Mouse (Mus musculus) heart, postnatal 4 days (tissue): ENCODE measurements at regions not wholly inside any gene's neighbourhood (a gene's known extent, or its start where the extent isn't known, plus 50 kb on each side); places are given as distances from the start of the nearest gene placed in this dataset.
"Not testable (repeated sequence)": the region's sequence is repeated elsewhere in the genome, so short reads cannot be mapped to it uniquely, and the experiment has no call there.

Source experiments
- DNase-seq: peaks from one replicate; pipeline ENCODE4 v3.0.0; 2021

DNA sequence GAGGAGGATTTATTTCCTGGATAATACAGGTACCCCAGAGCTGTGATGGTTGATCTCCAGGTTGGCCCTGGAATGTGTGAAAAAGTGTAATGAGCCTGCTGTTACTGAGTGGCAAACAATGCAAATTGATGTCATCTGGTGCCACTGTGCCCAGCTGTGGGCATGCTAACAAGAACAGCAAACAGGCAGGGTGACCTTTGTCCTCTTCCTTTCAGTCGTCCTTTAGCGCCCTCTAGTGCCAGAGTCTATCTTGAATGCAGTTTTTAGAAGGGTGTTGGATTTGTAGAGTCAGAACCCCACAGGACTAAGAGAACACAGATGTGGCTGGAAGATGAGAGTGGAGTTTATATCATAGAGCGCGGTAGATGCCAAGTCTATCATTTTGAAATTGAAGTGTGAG, 164.3 kb downstream of the Sdhaf3 start:
- DNase-seq = peak; percentile 63

DNA sequence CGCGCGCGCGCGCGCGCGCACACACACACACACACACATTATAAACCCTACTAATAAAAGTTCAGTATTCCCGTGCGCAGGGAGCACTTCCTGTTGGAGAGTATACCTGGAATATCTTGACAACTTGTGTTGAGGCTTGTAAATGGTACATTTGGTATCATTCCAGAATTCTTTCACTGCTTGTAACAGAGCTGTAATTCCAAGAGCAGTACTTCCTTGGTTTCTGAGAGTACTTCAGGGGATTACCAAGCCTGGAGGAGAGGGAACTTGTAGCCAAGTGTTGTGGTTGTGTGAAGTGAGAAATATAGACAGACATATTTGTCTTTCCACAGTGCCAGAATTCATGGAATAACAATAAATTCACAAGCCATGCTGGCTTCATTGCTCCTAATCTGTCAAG, 177.2 kb downstream of the Sdhaf3 start:
- no peak for DNase-seq

DNA sequence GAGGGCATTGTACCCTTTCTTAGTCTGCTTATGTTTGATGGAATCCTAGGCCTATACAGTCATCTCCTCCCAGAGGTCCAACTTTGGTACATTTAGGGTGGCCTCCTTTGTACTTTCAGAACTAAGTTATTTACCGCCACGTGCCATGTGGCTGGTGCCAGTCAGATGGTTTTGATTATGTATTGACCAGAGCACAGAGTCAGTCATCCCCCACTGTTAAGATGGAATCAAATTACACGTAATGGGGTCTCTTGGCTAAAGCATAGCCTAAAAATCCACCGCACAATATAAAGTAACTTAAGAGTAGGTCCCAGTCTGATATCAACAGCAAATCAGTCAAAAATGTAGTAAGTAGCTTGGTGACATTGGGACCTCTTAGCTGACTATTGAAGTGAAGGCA, 178.3 kb downstream of the Sdhaf3 start:
- DNase-seq = no peak

DNA sequence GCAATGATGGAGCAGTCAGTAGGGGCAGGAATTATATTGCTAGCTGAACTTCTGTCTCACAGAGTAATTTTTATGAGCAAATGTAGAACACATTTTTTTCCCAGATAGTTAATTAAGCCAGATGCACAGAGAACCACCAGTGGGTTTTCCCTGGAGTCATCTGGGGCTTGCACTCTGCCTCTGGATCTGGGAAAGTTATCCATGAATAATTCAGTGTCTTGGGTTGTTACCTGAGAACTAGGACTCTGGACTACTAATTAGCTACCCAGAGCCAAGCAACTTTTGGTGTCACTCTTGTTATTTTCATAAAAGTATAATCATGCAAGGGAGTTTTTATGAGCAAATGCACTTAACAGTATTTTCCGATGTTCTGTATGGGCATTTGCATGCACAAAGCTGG, 179.1 kb downstream of the Sdhaf3 start:
- DNase-seq = no peak

DNA sequence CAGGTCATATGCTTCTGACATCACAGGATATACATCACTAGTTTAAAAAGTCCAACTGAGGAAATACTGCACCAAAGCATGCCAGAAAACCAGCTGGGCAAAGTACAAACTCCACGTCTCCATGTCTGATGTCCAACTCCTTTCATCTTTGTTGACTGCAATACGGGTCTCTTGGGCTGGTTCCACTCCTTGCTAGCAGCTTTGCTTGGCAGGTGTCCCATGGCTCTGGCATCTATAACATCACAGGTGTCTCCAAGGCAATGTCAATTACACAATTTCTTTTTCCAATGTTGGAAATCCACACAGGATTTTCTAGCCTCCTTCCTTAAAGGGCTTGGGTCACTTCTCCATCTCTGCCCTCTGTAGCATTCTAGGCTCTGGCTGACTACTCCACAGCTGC, 225.9 kb downstream of the Sdhaf3 start:
- no peak for DNase-seq

DNA sequence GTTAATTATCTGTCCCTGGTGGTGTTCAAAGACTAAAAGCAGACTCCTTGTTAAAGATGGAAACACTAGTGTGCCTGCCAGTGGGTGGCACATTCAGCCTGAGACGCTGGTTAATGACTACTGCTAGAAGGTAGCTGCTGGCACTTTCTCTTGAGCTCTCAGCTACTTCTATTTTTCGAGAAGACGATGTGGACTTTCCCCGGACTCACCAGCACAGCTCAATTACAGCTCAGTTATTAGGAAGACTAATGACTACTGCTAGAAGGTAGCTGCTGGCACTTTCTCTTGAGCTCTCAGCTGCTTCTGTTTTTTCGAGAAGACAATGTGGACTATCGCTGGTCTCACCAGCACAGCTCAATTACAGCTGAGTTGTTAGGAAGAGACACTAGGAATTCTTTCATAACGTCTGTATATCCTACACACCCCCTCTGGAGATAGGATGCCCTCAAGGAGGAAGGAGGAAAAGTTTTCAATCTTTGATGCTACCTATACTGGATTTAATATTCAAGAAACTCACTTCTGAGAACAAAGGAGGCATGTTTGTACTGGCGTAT, 243.3 kb downstream of the Sdhaf3 start:
- DNase-seq = no peak

DNA sequence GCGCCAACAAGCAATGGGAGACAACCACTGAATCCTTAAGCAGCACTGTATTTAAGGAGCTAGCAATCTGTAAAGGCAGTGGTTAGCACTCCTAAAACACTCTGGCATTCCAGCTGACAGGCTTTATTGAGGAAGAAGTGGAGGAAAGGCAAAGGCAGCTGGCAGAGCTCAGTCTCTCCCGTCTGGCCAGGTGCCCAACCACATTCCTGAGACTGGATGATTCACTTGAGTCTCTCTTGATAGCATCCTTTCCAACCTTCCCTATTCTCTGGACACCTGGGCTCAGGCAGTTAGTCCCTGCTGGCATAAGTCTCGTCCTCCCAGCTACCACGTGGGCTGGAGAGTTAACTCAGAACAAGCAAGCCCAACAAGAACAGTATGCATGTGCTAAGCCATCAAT, 260.1 kb downstream of the Sdhaf3 start:
- no peak for DNase-seq

DNA sequence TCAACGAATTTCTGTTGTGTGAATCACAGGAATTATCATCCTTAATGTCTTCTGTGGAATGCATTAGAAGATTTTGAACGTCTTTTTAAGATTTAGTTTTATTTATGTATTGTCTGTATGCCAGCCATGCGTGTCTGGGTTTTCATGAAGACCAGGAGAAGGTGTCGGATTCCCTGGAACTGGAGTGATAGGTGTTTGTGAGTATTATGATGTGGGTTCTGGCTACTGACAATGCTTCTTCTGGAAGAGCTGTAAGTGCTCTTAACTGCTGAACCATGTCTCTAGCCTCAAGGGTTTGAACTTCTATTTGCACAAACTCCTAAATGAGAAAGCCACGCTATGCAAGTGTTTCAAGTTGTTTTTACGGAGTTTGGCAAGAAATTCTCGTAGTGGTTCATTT, 296.5 kb downstream of the Sdhaf3 start:
- DNase-seq = no peak

DNA sequence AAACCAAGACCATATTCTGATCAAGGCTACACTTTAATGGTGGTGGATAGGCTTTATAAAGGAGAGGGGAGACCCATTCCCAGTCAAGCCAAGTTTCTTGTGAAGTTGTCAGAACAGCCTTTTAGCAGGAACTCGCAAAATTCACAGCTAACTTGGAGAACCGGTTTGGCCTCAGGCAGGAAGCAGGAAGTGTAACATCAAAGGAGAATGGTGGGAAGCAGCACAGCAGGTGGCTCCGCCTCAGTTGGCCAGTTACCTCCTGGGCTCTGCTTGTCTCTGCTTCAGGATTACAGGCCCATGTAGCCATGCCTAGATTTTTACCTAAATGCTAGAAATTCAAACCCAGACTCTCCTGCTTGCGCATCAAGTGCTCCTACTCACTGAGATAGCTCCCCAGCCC, 277.2 kb upstream of the Tac1 start:
- DNase-seq = no peak

DNA sequence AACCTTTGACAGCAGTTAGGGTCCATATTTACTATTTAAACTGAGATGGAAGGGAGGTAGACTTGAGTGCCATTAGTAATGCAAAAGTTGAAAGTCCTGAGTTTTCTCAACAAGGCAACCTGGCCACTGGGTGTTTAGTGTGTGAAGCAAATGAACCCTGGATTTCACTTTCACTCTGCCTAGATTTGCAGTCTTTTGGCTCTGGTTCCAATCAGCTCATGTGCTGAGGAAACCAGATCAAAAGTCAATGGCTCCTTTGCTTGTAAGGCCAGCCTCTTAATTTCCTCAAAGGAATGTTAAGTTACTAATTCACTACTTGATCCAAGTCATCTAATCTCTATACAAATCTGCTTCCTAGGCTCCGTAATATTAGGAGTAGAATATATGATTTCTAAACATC, 247.7 kb upstream of the Tac1 start:
- no peak for DNase-seq

DNA sequence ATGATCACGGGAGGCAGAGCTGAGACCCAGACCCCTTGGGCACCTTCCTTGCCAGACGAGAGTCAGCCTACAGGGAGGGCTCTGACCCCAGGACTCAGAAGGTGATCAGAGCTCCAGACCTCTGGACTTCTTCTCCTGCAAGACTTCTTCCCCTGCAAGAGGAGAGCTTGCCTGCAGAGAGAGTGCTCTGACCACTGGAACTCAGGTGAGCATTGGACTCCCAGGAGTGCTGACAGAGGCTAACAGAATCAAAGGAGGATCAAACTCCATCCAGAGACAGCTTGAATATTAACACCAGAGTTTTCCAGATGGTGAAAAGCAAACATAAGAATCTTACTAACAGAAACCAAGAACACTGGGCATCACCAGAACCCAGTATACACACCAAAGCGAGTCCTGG, 241.2 kb upstream of the Tac1 start:
- no peak for DNase-seq

DNA sequence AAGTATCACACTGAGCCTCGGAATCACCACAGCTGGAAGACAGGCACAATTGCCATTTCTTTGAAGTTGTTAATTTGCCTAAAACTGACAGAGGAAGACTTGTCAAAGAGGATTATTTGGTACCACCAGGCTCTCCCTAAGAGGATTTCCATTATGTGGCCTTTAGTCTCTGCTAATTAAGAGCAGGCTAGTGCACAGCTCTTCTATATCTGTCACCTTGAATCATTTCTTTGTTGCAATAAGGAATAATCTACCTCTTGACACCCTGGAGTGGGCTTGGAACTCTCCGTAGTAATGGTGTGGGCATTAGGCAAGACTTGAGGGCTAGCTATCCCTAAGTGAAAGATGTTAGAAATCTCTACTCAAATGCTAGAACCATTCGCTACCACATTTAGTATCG, 227.7 kb upstream of the Tac1 start:
- no peak for DNase-seq

DNA sequence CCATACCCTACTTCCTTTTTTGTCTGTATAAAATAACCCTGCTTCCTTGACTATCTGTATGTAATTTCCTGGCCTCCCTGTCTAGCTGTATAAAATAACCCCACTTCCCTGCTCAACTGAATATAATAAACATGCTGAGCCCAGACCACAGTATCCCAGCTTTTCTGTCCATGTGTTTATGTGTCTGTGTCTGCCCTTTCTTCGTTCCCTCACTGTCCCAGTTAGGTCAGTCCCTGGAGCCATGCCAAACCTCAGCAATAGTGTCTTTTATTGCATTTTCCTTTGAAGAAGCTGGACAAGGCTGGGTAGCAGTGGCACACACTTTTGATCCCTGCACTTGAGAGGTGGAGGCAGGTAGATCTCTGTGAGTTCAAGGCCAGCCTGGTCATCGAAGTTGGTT, 198.0 kb upstream of the Tac1 start:
- DNase-seq = peak; percentile 5

DNA sequence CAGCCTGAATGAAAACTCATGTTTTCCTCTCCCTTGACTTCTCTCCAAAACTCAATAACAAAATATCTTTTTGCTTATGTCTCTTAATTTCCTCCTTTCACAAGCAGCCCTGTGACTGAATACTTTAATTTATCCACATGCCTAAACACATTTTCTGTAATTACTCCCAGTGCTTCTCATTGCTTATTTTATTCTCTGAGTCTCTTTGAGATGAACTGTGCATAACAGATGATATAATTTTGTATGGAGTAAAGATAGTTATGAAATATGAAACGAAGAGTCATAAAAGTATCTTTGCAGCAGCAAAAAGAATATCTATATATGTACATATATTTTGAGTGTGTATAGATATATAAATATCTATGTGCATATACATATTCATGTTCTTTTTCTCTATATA, 187.5 kb upstream of the Tac1 start:
- DNase-seq = no peak

DNA sequence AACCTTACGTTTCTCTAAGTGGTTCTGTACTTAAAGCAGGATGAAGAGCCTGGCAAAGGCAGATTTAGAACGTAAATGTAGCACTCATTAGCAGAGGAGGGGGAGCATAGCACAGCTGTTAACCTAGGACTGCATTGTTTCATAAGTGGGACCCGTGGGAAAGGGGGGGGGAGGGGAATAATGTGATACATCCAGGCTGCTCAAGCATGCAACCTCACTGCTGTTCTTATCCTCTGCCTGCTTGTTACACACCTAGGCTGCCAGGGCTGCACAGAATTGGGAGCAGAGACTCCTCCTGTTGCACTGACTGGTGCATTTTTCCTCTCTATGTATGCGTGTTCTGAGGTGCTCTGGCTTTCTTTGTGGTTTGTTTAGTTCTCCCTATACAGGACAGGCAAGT, 180.1 kb upstream of the Tac1 start:
- DNase-seq = no peak

DNA sequence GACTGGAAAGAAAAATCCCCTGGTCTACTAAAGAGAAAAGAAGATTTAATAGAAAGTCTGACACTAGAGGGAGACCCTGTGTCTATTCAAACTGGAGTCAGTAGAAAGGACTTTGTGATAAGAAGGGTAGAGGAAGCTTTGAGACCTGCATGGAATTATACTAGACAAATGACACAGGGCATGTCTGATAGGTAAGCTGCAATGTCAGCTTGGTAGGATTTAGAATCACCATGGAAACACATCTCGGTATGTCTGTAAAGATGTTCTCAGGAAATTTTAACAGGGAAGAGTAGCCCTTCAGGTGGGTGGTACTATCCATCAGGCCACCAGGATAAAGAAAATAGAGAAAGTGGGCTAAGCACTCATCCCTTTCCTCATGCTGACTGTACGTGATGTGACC, 178.8 kb upstream of the Tac1 start:
- no peak for DNase-seq

DNA sequence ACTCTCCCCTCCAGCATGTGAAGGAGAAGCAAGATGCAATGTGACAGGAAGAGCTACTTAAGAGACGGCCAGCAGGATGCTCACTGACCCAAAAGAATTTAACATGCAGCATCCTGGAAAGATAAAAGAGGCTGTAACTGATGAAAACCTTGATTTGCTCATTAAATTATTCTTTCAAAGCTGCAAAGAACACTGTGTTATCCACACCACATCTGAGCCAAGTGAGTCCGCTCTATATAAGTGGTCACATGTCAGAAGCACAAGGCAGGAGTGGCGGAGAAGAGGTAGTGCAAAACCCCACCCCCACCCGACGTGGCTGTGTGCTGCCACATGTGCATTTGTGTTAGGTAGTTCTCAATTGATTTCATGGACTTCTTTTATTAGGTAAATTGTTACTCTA, 176.0 kb upstream of the Tac1 start:
- no peak for DNase-seq

DNA sequence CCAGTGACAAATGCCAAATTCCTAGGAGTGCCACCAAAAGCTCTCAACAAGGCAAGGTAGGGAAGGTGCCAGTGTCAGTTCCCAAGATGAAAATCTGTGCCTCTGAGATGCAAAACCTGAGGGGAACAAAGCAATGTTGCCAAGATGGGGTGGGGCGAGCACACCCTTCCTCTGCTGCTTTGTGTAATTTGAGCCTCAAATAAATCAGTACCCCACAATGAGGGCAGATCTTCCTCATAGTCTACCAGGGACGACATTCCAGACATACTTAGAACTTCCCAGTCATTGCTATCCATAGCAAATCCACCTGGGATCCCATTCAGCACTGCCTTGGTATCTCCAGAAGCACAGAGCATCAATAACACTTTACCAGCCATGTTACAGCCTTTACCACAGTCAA, 129.9 kb upstream of the Tac1 start:
- no peak for DNase-seq

DNA sequence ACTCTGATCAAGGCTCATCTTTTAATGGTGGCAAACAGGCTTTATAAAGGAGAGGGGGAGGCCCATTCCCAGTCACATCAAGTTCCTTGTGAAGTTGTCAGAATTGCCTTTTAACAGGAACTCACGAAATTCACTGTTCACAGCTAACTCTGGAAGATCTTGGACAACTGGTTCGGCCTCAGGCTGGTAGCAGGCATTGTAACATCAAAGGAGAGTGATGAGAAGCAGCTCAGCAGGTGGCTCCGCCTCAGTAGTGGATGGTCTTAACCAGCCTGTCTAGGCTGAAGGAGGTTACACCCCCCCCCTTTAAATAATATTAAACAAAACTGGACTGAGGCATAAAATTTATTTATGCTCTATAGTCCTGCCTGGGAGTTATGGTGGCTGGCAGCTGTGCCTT, 113.0 kb upstream of the Tac1 start:
- DNase-seq = no peak

DNA sequence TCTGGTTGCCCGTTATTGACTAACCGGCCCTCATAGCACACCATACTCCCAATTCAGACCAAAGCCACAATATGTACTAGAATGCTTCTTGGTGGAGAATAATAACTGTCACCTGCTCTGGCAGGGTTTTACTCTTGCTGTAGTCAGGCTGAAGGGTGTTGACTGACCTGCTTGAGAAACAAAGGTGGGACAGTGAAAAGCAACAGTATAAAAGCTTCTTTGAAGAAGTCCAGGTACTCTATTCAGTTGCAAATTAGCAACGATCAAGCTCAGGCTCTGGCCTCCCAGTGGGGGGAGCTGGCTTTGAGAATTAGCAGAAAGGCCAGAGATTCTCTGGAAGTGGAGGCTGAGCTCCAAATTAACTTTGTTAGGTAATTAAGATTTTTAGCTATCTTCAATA, 112.4 kb upstream of the Tac1 start:
- DNase-seq = not testable (repeated sequence)

DNA sequence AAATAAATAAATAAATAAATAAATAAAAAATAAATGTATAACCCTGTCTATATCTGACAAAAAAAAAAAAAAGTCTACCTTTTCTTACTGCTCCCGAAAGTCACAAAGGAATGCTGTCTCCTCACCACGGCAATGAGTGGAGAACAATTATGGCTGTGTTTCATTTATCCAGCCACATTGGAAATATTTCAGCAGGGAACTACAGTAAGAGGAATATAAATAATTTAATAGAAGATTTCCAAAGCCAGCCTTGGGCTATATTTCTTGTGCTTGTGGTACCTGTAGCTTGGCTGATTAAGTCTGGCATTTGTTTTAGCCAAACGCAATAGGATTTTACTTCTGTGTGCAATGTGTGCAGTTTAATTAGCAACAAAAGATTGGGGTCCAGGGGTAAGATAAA, 98.8 kb upstream of the Tac1 start:
- no peak for DNase-seq

DNA sequence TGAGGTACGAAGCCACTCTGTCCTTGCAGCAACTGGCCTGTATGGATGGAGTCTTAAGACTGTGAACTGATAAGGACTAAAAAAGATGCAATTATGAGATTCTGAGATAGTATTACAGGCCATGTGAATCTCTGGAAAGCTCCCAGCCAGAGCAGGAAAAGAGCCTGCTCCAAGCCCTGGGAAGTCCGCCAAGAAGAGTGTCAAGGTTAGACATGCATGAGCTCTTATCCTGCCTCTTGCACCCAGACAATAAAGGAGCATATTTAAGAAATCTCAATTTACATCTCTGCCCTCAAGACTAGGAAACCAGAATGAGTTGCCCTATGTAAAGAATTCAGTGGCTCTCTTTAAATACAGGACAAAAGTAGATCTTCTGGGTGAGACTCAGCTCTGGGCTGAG, 90.8 kb upstream of the Tac1 start:
- DNase-seq = peak; percentile 34

DNA sequence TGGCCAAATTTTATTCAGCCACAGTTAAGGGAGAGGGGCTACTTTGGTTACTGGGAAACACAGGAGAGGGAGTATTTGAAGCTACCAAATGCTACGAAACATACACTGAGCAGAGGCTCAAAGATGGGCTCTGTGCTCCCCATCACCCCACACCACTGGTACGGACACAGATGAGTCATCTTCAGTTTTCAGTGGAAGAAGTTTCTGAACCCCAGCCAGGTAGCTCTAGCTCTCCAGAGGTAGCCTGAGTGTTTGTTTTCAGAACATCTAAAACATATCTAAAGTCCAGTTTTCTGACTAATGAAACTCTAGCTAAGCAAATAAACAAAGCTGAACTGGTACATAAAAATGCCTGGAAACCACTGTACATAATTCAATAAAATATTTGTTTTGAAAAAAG, 90.3 kb upstream of the Tac1 start:
- no peak for DNase-seq

DNA sequence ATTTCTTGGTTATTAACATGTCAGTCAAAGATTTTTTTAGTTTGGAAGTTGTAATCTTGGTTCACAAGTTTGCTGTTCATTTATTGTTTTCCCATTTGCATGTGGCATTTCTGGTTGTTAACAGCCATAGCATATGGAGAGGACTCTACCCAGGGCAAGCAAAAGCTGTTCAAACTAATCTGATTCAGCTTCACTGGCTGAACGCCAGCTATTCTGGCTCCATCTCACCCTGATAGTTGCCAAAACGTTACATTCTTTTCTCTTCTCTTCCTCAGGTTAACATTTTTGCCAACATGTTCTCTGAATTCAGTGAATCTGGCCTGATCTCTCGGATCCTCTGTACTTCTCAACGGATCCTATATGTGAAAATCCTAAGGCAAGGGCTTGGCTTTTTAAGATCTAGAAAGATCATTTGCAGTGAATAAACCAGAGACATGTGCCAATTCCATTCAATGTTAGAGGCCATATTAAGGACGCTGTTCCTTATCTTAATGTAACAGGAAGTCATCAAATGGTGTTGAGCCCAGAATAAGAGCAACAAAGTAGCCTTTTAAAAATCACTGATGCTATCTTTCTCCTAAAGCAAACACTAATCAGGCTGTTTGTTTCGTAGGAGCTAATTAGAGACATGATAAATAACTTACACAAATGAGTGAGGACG, 82.2 kb upstream of the Tac1 start:
- peak; percentile 6 for DNase-seq

DNA sequence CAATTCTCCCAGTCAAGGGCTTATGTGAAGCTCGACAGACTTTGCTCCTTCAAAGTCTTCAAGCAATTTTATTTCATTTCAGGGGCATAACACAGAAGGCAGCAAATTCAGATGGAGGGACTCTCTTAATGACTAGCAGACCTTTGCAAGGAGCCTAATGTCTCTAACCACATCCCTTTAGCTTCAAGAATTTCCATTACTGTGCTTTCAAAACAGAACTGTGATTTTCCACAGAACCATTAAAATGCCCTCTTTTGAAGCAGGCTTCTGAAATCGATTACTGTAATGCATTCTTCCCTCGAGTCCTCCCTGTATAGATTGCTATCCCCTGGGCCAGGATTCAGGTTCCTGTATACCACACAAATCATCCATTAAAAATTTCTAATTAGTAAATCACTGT, 80.9 kb upstream of the Tac1 start:
- DNase-seq = no peak
